Mouse (Mus musculus): ENCODE measurements around the gene Cdk18.

Cdk18 gene

DNA sequence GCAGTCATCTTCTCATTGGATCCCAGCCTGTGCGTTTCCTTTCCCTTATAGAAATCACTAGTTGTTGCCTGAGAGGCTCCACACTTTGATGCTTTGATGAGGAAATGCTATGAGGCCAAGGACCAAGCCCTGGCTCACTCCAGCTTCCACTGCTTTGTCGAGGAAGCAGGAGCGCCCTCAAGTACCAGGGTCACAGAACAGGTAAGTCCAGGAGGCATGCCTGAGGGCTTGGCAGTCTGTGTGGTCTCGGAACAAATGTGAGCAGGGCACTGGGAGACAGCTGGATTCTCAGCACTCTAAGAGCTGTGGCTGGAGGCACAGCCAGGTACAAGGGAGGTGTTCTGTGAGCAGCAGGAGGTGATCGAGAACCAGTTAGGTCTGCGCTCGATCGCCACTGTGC is 27.1 kb downstream of the Cdk18 start:
- ATAC-seq (ENCODE audit: low TSS enrichment) = no peak

GRCm38 (mm10) chr1:132111411-132111810 is 28.1 kb downstream of the Cdk18 start:
- ATAC-seq (ENCODE audit: low TSS enrichment) = no peak

DNA sequence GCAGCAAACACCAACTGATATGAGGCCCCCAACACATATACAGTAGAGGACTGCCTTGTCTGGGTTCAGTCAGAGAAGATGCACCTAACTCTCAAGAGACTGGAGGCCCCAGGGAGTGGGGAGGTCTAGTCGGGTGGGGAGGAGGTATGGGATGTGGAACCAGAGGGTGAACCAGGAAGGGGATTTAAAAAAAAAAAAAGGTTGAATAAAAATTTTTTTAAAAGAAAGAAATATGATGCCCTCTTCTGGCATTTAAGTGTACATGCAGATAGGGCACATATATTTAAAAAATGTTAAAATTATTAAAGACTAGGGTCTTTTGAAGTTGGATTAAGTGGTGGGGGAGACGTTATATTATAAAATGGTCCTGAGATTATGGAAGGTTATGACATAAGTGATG is 30.1 kb downstream of the Cdk18 start:
- ATAC-seq (ENCODE audit: low TSS enrichment) = no peak

GRCm38 (mm10) chr1:132104353-132104752 is 35.1 kb downstream of the Cdk18 start:
- ATAC-seq (ENCODE audit: low TSS enrichment) = no peak

DNA sequence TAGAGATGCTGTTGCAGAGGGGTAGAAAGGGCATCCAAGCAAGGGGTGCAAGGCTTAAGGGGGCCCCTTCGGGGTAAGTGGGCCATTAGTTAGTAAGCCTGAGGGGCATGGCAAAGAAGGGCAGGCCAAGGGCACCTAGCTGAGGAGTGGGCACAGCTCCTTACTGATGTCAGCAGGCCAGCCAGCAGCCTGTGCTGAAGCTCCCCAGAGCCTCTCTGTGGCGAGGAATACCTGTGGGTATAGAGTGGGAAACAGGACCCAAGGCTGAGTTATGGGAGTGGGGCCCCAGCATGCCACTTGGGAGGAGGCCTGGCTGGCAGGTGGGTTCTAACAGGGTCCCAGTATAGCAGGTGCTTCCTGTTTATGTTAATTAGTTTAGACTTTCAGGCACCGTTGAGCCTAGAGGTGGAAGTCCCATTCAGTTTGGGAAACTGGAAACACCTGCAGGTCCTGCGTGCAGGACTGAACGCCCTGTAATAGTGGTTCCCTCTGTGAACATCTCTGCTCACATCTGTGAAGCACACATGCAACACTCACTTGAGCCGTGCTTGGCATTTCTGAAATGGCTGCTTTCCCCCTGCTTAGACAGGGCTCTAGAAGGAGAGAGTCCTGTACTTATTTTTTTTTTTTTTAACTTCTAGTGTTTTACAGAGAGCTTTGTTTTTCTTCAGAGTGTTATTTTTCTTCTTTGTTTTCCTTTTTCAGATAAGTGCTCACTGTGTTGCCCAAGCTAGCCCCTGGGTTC is 37.4 kb downstream of the Cdk18 start:
- ATAC-seq (ENCODE audit: low TSS enrichment) = no peak

GRCm38 (mm10) chr1:132099775-132100174 is 39.7 kb downstream of the Cdk18 start:
- ATAC-seq (ENCODE audit: low TSS enrichment) = no peak

DNA sequence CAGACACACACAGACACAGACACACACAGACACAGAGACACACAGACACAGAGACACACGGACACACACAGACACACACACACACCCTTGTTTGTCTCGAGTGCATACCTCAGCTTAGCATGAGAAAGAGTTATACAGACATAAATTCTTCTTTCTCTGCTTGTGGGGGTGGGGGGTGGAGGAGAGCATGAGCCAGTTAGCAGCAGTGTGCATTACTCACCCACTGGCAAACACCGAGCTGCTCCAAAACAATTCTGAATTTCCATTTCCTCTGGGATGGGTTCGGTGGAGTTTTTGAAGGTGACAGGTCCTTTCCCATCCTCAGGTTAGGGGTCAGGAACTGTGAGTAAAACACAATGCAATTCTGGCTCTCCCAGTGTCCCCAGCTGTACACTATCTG is 40.5 kb downstream of the Cdk18 start:
- peak; percentile 90 for ATAC-seq (ENCODE audit: low TSS enrichment)

- no peak for ATAC-seq (ENCODE audit: low TSS enrichment)
These were observed 41.4 kb downstream of the Cdk18 start for GRCm38 (mm10) chr1:132098076-132098475.

GRCm38 (mm10) chr1:132095356-132096004 is 44.0 kb downstream of the Cdk18 start:
- ATAC-seq (ENCODE audit: low TSS enrichment) = 0 out of 2 replicates have a peak, but pooled peaks have one; percentile 24

DNA sequence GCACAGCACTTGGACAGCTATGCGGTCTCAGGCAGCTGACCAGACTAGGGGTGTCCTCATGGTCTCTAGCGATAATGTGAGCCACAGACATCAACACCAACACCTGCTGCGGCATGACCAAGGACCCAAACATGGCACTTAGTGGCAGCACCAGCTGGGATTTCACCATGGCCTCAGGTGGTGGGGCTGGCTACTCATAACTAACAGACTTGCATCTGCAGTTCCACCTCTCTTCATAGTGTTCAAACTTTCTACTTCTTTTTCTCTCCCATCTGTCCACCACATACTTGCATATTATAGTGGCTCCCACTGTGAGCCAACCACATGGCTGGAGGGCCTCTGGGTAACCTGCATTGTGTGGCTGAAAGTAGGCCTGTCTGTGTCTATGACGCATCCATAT is 46.2 kb downstream of the Cdk18 start:
- ATAC-seq (ENCODE audit: low TSS enrichment) = no peak

DNA sequence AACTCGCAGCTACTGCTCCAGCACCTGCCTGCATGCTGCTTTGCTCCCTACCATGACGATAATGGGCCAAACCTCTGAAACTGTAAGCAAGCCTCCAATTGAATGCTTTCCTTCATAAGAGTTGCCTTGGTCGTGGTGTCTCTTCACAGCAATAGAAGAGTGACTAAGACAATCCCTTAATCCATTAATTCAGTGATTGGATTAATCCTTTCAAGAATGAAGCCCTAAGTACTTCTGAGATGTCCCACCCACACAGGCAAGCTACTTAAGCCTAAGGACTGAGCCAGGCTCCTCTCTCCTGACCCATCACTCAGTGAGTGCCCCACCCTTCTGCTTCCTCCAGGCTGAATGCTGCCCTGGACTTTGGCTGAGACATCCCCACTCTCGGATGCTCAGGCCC is 49.2 kb downstream of the Cdk18 start:
- ATAC-seq (ENCODE audit: low TSS enrichment) = no peak

DNA sequence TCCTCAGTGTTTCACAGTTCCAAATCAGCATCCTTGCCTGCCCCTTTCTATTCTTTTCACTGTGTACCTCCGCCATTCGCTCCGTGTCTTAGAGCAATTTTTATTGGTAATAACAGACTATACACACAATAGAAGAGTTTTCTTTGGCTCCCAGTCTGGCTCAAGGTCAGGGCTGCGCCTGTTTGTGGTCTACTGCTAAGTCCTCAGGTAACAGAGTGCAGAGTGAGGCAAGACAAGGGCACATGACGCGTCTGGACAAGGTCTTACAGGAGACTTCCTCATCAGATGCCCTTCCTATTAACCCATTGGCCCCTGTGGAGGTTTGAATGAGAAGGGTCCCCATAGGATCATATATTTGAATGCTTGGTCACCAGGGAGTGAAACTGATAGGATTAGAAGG is 49.7 kb downstream of the Cdk18 start:
- no peak for ATAC-seq (ENCODE audit: low TSS enrichment)

- peak; percentile 91 for ATAC-seq (ENCODE audit: low TSS enrichment)
These were observed 51.3 kb downstream of the Cdk18 start for GRCm38 (mm10) chr1:132088181-132088671.

GRCm38 (mm10) chr1:132085181-132086049 is 54.1 kb downstream of the Cdk18 start:
- ATAC-seq (ENCODE audit: low TSS enrichment) = no peak

- no peak for ATAC-seq (ENCODE audit: low TSS enrichment)
These were observed 61.1 kb downstream of the Cdk18 start for GRCm38 (mm10) chr1:132078413-132078812.

DNA sequence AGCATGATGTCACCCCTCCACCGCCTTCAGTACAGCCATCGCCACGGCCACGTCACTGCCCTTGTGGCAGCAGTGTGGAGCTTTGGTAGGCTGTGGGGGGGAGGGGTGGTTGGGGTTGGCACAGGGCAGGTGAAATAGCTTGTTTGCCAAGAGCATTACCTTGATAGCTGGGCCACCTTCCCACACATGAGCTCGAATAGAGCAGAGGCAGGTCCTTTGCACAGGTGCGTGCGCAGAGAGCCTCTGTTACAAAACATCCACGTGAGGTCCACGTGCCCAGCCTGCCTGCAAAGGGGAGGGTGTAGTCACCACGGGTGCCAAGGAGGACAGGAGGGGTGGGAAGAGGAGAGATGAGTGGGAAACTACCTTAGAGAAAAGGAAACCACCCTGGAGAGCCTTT is 63.9 kb downstream of the Cdk18 start:
- no peak for ATAC-seq (ENCODE audit: low TSS enrichment)

DNA sequence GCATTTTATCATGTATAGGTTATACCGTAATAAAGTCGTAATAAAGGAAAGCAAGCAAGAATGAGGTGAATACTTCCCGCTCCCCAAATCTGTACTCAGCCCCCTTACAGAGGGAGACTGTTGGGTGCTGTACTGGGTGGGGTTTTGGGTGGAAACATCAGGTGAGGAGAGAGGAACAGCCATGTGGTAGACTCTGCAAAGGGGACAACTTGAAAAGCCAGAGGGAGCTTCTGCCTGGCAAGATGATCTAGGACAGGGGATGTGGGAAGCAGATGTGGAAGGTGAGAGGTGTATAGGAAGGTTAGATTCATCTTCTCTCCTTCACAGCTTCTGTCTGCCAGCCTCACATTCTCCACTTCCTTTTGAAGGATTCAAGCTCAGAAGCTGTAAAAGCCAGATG is 68.8 kb downstream of the Cdk18 start:
- ATAC-seq (ENCODE audit: low TSS enrichment) = no peak

DNA sequence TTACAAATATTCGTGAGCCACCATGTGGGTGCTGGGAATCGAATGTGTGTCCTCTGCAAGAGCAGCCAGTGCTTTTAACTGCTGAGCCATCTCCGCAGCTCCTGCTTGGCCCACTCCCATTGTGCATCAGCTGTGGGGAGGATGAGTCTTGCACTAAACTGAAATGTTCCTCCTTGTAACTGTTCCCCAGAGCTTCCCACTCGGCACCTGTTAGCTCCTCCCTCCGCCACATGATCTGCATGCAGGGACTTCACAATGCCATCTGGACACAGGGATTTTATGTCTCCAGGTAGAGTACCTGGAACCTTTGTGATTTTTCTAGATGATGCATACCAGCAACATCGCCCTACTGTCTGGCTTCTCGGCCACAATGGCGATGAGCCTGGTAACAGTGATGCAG is 70.0 kb downstream of the Cdk18 start:
- ATAC-seq (ENCODE audit: low TSS enrichment) = no peak

- ATAC-seq (ENCODE audit: low TSS enrichment) = peak; percentile 60
These were observed 71.9 kb downstream of the Cdk18 start, which contains the start of gene Mfsd4a for GRCm38 (mm10) chr1:132067261-132068255. Gene Mfsd4a, minus strand, starts transcription at chr1:132068062.

GRCm38 (mm10) chr1:132065475-132066172 is 73.9 kb downstream of the Cdk18 start:
- peak; percentile 19; the same call in 1 of the 2 replicates for ATAC-seq (ENCODE audit: low TSS enrichment)

Data from frontal cortex, adult (tissue).